Mouse (Mus musculus) CD4-positive, CD25-positive, alpha-beta regulatory T cell, adult 4 months (primary cell): ENCODE measurements around the gene Nisch. TPM values are rescaled to one million over a fixed set of nuclear protein-coding genes. Genes with fewer than 3 reads are reported as not detected.
A peak's percentile ranks its signal among the peaks of the same experiment; 100 is the strongest.

ENCODE experiments used
- ATAC-seq: one replicate; pipeline ENCODE4 v1.8.0; 2017
- polyA plus RNA-seq, 2 experiments: library from polyadenylated mRNA; unstranded; fragments of 100-300 nt; shearing (Covaris generic); gene quantifications; one replicate each; pipeline ENCODE4 v1.2.1; 2017

Gene Nisch
- polyA plus RNA-seq, 2 experiments from 2014 or later = 151 to 190 TPM

DNA sequence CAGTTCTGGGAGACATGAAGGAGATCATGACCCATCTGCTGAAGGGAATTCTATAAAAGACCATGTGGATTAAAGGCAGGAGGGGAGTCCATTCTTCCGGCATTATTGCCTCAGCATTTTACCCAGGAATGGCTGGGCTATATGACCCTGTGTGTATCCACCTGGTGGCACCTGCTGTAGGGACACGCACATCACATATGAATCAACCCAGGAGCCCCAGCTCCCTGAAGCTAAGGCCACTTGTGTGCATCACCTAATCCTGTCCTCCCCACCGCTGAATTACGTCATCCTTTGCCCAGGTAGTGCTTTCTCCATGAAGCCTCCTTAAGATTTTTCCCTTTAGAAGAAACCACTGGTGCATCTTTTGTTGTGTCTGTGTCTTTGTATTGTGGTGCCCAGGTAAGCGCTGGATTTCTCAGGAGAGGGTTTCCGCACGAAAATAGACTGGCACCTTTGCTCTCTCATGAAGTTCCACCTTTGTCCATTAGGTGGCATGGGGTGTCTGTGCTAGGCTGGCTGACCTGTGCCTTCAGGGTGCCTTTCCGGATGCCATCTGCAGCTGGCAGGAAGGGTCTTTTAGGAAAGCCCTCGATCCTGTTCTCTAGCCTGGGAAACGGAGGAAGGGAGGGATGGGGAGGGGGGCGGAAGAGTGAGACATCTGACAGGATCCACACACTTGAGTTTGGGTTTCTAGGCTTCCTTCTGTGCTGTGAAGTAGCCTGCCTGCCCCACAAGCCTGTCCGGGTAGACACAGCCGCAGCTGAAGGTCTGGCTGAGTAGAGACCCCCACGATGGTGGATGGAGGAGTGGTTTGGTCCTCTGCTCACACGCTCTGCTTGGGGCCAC, 1.4 kb downstream of the Nisch start:
- peak; percentile 94 for ATAC-seq

DNA sequence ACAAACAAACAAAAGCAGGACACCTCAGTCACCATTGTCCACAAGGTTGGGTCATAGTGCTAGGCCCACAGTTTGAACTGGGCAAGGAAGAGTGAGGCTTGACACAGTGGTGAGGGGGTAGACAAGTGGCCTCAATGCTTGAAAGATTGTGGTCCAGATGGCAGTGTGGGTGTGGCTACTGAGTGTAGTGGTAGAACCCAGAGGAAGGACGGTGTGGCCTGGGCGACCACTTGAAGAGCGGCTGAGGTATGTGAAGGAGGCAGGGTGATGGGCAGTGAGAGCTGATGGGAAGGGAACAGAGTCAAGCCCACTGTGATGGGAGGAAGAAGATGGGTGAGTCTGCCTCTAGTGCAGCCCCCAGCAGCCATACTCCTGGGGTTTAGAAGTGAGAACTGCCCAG, 2.1 kb downstream of the Nisch start:
- ATAC-seq = no peak

DNA sequence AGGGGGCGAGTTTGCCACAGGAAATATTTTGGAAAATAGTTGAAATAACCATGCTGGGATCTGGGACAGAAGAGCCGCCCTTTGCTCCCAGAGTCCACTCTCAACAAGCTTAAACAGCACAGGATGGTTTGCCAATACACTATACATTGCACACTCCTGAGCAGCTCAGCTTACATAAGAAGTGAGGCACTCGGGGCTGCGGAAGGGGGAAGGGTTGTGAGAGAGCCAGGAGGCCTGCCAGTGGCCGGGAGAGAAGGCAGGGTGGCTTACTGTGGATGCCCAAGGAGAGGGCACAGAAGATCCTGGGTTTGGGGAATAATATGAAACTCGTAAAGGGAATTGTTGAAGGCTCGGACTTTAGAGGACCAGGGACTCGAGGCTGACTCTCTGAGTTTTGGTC, 2.9 kb downstream of the Nisch start:
- no peak for ATAC-seq

DNA sequence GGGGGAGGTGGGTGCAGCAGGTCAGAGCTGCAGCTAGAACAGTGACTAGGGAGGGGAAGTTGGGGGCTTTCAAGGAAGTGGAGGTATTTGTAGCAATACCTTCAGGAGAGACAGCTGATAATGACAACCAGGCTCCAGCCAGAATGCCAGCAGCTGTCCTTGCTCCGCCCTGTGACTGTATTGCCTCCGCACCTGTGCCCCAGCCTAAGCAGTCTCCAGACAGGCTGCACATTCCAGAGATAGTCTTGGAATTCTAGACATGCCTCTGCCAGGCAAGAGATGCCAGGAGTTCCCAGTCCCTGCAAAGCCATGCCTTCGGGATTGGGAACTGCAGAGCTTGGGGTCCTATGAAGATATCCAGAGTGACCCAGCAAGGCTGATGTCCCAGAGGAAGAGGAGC, 4.2 kb downstream of the Nisch start:
- ATAC-seq = no peak

DNA sequence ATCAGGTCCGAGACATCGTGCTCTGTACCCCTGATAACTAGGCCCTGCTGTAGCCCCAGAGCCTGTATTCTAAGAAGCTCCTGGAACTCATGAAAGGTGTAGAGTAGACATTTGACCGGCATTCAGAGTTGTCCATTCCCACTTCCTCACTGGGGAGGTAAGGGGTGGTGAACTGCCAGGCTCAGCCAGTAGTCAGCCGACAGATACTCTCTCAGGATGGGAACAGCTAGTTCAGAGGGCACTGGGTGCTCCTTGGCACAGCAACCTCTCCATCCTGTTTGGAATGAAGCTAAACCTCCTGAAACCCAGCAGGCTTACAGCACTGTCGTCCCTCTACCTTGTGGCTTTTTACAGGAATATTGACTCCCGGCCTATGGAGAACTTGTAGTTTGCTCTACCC, 4.9 kb downstream of the Nisch start:
- no peak for ATAC-seq

DNA sequence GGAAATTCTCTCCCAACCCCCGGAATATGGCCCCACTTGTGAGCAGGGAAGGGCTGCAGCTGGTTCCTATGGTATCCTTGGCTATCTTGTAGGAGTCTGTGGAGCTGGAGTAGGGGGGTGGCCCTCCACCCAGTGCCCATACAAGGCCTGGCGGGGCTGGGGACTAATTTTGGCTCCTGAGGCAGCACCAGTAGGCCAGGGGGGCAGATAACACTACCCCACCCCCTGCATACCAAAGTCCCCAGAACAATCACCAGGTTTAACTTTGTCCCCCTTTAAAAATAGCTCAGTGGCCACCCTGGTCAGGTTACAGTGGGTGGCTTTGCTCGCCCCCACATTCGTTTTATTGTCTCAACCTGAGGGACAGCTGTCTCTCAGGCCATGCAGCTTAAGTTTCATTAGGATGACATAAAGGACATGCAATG, 7.6 kb downstream of the Nisch start:
- no peak for ATAC-seq

DNA sequence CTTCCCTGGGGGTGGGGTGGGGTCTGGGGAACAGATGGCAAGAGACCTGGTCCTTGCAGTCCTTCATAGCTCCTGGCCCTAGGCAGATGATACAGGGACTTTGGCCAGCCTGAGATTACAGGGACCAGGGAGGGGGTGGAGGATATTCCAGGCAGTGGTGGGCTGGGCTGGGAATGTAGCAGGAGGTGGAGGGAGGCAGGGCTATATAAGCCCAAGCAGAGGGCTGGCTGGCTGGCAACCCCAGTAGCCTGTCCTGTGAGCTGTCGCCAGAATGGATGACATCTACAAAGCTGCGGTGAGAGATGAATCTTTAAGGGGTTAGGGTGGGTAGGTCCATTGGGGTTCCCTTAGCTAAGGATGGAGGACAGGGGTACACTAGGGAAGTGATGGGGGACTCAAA, 8.7 kb downstream of the Nisch start, which contains the start of gene Tnnc1:
Tnnc1 (plus strand) TSS at position 229 of the 400 bp plus-strand sequence.
- ATAC-seq = no peak

DNA sequence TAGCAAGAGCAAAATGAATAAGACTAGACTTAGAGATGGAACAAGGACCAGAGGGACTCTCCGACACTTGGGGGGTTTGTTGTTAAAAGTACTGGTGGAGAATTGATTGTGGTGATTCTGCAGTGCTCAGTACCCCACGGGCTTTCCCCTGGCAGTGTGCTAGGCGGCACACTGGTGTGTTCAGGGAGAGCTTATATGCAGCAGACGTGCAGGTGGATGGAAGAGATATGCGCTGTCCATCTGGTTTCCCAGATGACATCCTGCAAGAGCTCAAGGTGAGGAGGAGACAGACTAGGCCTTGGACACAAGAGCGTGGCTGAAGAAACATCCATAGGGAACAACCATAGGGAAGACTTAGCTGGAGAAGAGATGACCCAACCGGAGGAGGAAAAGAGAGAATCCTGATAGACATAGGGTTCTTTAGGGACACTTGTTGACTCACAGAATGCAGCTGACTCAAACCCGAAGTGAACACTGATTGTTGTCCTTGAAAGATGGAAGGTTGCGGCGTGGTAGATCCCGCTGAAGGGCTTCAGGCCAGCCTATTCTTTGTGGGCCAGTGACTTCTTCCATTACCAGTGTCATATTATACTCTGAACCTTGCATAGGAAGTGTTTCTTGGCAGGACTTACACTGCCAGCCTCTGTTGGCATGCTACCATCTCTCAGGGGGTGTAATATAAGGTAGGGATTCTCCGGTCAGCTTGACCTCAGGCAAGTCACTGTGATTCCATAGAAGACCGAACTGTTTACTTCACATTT, 9.5 kb downstream of the Nisch start:
- peak; percentile 49 for ATAC-seq

DNA sequence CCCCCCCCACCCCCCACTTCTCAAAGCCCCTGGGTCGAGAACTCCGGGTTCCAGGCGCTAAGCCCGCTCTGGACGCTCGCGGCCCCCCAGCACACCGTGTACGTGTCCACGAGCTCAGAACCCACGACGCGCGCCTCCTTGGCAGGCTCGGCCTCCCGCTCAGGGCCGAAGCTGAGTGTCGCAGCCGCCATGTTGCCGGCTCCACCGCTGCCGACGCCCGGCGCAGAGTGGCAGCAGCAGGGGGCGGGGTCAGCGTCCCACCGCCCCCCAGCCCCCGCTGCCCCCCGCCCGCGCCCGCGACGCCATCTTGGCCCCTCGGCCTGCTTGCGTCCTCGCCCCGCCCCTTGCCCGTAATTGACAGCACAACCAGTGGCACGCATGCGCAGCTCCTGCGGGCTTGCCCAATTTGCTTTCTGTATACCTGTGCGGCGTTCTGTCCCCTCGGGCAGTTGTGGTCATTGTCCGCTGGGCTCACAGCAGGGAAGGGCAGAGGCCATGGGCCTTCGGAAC, 10.2 kb downstream of the Nisch start:
- peak; percentile 83 for ATAC-seq

DNA sequence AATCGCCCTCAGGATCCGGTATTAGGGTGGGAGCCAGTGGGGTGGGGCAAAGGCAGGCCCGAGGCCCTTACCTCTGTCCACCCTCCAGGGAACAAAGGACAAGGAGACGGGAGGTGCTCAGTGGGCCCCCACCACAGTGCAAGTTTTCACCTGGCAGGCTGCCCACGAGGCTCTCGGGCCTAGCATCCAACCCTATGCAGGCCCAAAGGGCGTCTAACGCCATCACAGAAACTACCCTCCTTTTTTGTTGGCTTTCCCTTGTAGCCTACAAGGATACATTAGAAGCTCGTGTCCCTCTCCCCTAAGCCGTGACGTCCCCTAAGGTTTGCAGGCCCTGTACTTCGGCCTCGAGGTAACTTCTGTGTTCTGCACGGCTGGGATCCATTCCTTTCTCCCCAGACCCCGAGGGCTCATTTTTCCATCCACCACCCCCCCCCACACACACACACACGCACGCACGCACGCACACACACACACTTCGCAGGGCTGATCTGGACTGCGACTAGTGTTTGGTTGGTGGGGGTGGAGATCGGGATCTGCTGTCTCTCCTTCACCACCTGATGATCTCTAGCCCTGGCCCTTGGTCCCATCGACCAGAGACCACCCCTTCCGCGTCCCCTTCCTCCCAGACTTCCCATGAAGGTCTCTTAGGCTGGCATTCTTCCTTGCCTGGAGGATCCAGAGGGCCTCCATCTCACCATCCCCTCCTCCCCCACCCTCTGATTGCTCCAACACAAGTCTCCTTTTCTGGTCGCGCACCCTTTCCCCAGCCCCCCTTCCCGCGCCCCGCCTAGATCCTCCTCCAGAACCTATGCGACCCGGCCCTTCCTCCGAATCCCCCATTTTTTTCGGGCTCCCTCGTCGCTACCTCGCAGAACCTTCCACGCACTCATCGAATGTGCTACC, 10.9 kb downstream of the Nisch start:
- peak; percentile 34 for ATAC-seq

DNA sequence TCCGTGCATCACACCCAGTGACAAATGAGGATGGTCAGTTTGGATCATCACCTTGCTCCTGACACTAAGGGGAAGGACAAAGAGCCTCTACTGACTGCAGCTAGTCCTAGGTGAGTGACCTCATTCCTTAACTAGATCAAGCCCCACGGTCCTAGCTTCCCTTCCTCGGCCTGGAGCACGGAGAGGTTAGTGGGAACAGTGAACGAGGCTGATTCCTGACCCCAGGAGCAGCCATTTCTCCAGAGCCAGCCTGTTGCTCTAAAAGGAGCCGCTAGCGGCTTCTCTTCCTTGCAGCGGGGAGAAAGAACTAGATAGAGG, 11.5 kb downstream of the Nisch start:
- ATAC-seq = no peak

DNA sequence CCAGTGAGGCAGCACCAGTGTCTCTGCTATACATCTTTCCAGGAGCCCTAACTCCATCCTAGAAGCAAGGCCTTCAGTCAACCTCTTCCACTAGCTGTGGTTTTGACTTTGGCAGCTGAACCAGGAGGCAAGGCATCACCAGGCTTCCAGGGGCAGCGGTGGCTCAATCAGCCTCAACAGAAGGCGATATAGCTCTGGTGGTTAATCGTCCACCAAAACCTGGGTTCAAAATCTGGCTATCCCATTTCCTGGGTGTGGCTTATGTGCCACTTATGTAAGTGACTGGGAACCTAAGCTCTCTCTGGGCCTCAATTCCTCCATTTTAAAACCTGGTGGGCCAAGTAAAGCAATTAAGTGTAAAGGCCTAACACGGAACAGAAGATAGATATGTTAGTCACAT, 11.9 kb downstream of the Nisch start:
- ATAC-seq = no peak

DNA sequence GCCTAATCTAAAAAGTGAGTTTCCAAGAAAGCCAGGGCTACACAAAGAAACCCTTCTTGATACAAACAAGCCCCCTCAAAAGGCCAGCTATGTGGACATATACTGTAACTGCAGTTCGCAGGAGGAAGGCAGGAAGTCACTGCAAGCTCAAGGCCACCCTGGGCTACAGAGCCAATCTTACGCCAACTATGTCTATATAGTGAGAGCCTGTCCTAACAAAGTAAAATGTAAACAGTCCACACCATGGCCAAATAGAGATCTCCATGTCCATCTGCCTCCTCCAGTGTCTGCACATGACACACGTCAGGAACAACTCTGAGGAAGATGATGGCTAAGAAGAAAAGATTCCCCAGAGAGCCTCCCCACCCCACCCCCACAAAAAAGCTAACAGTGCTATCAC, 16.7 kb downstream of the Nisch start:
- no peak for ATAC-seq

DNA sequence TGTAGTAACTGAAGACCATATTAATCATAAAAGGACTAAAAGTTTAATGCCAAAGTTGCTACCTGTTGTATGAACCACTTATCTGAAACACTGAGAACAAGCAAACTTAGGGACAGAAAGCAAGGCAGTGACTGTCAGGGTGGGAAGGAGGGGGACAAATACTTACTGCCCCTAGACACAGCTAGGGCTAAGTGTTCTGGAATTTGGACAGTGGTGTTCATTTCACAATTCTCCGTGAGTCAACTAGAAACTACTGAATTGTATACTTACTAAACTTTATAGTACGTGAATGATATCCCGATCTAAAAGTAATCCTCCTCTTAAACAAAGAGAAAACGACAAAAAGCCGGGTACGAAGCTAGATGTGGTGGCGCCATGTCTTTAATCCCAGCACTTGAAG, 17.1 kb downstream of the Nisch start:
- ATAC-seq = no peak

DNA sequence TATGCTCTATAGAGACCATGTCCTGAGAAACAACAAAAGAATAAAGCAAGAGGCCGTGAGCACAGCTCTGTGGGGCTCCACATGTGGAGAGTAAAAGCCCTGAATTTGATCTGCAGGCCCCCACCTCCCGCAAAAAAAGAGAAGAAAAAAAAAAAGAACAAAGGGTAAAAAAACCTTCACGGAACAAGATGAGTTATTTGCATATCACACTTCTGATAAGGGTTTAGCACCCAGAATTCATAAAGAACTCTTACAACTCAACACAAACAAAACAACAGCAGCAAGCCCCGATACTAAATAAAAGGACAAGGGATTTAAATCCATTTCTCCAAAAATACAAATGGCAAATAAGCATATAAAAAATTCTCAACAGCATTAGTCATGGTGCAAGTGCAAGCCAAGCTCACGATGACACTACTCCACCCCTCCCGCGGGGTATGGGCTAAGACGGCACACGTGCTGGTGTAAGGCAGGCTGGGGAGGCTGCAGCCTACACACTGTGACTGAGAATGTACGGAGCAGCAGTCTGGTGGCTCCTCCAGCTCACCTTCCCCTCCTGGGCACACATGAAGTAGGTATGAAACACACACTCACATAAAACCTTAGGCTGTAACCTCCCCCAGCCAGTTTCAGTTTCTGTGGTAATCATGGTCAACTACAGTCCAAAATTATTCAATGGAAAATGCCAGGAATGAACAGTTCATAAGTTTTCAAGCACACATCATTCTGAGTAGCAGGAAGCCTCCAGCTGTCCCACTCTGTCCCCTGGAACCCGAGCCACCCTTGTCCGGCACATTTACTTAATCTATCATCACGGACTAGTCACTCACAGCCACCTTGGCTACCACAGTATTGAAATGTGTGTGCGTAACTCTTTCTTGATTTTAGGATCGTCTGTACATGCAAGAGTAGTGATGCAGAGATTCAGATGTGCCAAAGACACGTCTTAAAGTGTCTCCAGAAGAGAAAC, 18.9 kb downstream of the Nisch start:
- peak; percentile 66 for ATAC-seq

DNA sequence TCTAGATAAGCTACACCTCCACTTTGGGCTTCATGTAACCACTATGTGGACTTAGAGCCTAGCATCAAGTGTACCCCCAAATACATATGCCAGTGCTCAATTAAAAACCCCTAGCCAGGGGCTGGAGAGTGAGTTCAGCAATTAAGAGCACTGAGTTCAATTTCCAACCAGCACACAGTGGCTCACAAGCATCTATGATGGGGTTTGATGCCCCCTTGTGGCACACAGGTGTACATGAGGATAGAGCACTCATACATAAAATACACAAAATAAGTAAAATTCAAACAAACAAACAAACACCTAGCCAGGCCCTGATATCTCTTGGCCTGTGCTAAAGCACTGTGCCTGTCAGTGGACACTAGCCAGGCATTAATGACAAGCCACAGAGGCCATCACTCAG, 20.8 kb downstream of the Nisch start:
- peak; percentile 39 for ATAC-seq

DNA sequence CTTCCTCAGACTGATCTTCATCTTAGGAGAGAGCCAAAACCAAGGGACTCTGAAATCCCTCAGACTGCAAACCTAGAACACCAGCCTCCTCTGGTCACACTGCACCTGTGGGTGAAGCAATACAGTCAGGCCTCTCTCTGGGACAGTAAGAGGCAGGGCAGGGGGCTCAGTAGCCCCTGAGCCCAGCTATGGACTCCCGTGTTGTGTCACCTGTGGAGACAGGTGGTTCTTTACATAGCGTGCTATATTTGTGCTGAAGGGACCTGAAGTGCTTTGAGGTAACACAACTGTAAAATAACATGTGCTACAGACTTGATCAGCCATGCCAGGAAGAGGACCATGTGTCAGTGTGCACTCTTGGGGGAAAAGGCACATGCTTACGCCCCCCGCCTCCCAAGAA, 21.2 kb downstream of the Nisch start:
- ATAC-seq = no peak

DNA sequence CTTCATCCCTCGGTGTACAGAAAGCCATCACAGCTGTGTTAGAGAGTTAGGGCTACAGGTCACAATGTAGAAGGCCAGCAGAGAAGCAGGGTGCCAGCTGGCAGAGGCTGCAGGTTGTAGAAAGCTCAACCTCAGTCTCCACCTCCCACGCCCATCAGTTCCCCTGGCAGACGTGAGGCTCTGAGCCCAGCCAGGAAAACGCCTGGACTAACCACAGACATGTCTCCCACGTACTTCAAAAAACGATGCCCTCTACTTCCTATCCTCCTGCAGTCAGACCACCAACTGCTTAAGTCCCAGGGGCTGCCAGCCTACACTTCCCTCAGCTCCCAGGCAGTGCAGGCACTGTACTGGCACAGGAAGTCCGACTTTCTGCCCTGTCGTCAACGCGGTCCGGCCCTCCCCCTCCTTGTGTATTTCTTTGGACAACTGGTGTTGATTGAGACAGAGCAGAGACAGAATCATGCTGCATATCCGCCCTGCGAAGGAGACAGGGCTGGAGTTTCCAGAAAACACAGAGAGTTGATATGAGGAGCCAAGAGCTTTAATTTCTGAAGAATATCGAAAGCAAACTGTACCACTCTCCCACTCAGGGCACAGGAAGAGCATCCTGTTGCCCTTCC, 21.7 kb downstream of the Nisch start:
- ATAC-seq = peak; percentile 64

DNA sequence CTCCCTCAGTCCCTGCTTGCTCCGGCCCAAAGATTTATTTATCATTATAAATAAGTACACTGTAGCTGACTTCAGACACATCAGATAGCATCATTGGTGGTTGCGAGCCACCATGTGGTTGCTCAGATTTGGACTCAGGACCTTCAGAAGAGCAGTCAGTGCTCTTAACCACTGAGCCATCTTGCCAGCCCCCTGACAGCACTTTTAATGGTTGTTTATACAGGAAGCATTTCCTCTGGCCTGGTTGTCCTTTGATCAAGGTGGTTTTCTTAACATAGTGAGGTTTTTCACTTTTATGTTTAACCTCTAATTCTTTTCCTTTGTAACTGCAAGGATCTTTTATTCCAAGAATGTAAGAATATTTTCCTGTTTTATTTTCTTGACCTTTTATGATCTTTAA, 22.3 kb downstream of the Nisch start:
- peak; percentile 56 for ATAC-seq

DNA sequence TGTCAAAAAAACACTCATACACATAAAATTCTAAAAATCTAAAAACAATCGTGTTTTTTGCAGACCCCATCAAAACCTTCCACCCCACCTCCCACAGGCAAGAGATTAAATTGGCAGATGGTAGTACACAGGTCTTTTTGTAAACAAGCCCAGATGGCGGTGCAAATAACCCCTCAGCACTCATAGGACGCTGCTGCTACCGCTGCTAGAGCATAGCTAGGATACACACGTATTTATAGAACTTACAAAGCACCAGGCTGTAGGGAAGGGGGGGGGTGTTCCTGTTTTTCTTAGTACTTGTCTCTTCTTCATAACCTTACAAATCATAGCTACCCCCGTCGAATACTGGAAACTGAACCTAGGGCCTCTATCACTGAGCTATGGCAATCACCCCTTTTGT, 23.0 kb downstream of the Nisch start:
- no peak for ATAC-seq

DNA sequence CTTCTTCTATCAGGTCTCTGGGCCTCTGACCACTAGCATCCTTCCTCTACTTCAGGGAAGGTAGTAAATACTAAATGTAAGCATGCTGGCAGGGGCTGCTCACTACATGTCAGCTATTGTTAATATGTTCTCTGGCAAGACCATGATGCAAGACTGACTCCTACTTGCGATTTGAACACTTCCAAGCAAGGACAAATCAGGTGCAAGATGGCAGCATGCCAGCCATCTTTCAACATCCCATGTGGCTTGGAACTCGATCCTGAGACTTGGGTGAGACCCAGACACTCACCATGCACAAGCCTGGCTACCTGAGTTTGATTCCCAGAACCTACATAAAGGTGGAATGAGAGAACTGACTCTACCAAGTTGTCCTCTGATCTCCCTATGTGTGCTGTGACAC, 24.8 kb downstream of the Nisch start:
- no peak for ATAC-seq
